Mouse (Mus musculus) forebrain, embryonic 13.5 days (tissue): ENCODE results near the gene Mylk. TPM values are rescaled to one million over a fixed set of nuclear protein-coding genes. Genes with fewer than 3 reads are reported as not detected.
A peak's percentile ranks its signal among the peaks of the same experiment; 100 is the strongest.

Experiments
- ATAC-seq: fragments of 200-750 bp; cut with Nextera tagmentation; 2 replicates; pipeline ENCODE4 v1.8.0; 2017
- H3K27ac ChIP-seq: fragments of 300-500 bp; sonication (generic); 2 replicates; pipeline ENCODE4 v1.5.1; 2015; ENCODE audit warnings: inconsistent platforms, mild to moderate bottlenecking, moderate library complexity
- H3K27me3 ChIP-seq: fragments of 300-500 bp; sonication (generic); 2 replicates; pipeline ENCODE4 v1.6.1; 2015; ENCODE audit warnings: mild to moderate bottlenecking, inconsistent platforms
- H3K36me3 ChIP-seq: fragments of 300-500 bp; sonication (generic); 2 replicates; pipeline ENCODE4 v1.6.1; 2015; ENCODE audit warnings: mild to moderate bottlenecking, inconsistent platforms; ENCODE audit not compliant: poor library complexity, severe bottlenecking
- H3K4me1 ChIP-seq: fragments of 300-500 bp; sonication (generic); 2 replicates; pipeline ENCODE4 v1.6.1; 2015; ENCODE audit warnings: inconsistent platforms
- H3K4me2 ChIP-seq: fragments of 300-500 bp; sonication (generic); 2 replicates; pipeline ENCODE4 v1.6.1; 2015; ENCODE audit warnings: inconsistent platforms, mild to moderate bottlenecking, moderate library complexity
- H3K4me3 ChIP-seq: fragments of 300-500 bp; sonication (generic); 2 replicates; pipeline ENCODE4 v1.5.1; 2015; ENCODE audit warnings: mild to moderate bottlenecking, inconsistent platforms
- H3K9ac ChIP-seq: fragments of 300-500 bp; sonication (generic); 2 replicates; pipeline ENCODE4 v1.6.1; 2015; ENCODE audit warnings: mild to moderate bottlenecking, inconsistent platforms
- H3K9me3 ChIP-seq: fragments of 300-500 bp; sonication (generic); replicated peaks from 2 replicates; pipeline ENCODE4 v1.6.1; 2016; ENCODE audit warnings: inconsistent platforms
- WGBS: fragments of 180-500 bp; shearing (Covaris S2); methylation state at CpG from one replicate; pipeline ENCODE4 v1.1.7; 2015; 5-methylcytosine and 5-hydroxymethylcytosine counted together
- polyA plus RNA-seq: library from polyadenylated mRNA; unstranded; fragments of >200 nt; fragmentation: Nextera tagmentation; extraction: Ambion mirVana; gene quantifications from 2 replicates; pipeline ENCODE4 v1.2.1, GENCODE M21; 2015

The Mylk gene
- polyA plus RNA-seq, 1 experiment from 2014 or later, result 3.7 TPM

DNA sequence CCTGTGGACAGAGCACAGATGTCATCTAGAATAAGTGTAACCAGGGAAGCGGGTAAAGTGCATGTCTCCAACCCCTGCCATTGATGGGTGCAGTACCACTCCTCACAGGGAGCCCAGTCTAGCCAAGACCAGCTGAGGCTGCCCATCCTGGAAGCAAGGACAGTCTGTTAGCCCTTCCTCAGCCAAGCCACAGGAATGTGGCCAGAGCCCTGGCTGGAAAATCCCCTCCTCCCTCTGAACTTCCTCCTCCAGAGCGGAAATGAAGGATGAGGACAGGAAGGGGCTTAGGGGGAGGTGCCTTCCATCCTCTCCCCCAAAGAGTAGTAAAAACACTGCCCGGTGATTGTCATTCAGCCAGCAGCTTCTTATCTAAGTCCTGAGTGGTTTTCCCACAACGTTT lies 192.6 kb downstream of the Mylk start:
- Histone ChIP-seq H3K4me1 (no peaks in the 10 kb centered on the region), H3K27ac (no peak overlapping the region), H3K36me3 (no peaks in the 10 kb centered on the region), H3K27me3 (no peaks in the 10 kb centered on the region), H3K9me3 (no peaks in the 10 kb centered on the region), H3K9ac (no peak overlapping the region), H3K4me3 (no peak overlapping the region), H3K4me2 (no peak overlapping the region)
- ATAC-seq, result no peak
- 58% methylated on average over 4 of the region's 4 CpGs for WGBS

DNA sequence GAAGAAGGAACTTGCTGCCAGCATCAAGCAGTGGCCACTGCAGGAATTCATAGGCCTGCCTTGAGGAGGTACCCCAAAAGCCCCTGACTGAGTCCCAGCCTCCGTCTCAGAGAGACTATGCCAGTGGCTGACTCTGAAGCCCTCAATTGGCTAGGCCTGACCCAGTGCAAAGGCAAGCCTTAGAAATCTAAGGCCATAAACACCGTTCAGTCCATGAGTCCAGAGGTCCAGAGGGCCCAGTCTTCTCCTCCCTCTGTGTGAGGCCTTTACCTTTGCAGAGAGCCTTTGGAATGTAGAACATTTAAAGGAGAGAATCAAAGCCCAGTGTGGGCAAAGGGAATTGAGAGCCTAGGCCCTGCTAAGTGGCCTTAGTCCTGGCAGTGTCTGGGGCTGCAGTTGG lies 193.2 kb downstream of the Mylk start:
- Histone ChIP-seq H3K9me3 (no peaks in the 10 kb centered on the region), H3K27me3 (no peaks in the 10 kb centered on the region), H3K9ac (no peak overlapping the region), H3K36me3 (no peaks in the 10 kb centered on the region), H3K4me3 (no peak overlapping the region), H3K27ac (no peak overlapping the region), H3K4me2 (no peak overlapping the region), H3K4me1 (no peaks in the 10 kb centered on the region)
- WGBS, result 73% methylated on average over 2 of the region's 2 CpGs
- no peak for ATAC-seq

DNA sequence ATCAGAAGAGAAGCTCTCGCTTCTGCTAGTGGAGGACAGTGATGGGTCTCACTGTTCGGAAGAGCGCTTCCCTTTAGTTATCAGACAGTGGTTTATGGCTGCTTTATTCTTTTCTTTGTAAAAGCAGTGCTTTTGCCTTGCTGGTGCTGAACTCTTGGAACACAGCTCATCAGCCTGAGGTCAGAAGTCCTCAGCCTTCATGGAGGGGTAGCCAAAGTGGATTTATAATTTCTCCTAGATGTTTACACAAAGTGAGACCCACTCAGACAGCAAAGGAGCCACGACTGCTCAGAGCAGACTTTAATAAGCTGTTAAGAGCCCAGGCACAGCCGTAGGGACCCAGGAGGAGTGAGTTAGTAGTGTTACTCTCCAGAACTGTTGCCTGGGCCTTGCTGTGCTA lies 194.9 kb downstream of the Mylk start:
- H3K27ac ChIP-seq, result no peak overlapping the region
- no peaks in the 10 kb centered on the region for H3K9me3 ChIP-seq
- H3K4me3 ChIP-seq, result no peak overlapping the region
- no peaks in the 10 kb centered on the region for H3K27me3 ChIP-seq
- ATAC-seq, result no peak
- H3K36me3 ChIP-seq, result no peaks in the 10 kb centered on the region
- 83% methylated on average over 5 of the region's 5 CpGs for WGBS
- no peak overlapping the region for H3K4me2 ChIP-seq
- H3K9ac ChIP-seq, result no peak overlapping the region
- no peaks in the 10 kb centered on the region for H3K4me1 ChIP-seq

DNA sequence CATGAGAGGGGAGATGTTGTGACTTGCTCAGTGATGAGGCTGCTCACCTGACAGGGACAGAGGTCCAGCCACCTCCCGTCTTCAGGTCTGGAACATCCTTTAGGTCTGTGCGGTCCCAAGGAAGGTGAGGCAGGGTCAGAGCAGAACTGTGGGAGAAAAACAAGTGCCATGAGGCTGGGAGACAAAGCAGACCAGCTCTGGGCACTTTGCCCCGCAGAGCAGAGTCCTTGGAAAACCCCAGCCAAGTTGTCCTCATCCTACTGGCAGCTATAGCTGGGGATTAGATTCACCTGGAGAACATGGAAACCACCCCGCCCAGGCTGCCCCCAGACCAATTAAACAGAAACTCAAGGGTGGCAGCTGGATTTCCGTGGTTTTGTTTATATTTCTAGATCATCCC lies 195.4 kb downstream of the Mylk start:
- no peaks in the 10 kb centered on the region for H3K9me3 ChIP-seq
- H3K4me1 ChIP-seq, result no peaks in the 10 kb centered on the region
- H3K27ac ChIP-seq, result no peak overlapping the region
- WGBS, result 83% methylated on average over 5 of the region's 5 CpGs
- no peak overlapping the region for H3K4me3 ChIP-seq
- H3K27me3 ChIP-seq, result no peaks in the 10 kb centered on the region
- H3K4me2 ChIP-seq, result no peak overlapping the region
- no peak for ATAC-seq
- no peaks in the 10 kb centered on the region for H3K36me3 ChIP-seq
- H3K9ac ChIP-seq, result no peak overlapping the region

DNA sequence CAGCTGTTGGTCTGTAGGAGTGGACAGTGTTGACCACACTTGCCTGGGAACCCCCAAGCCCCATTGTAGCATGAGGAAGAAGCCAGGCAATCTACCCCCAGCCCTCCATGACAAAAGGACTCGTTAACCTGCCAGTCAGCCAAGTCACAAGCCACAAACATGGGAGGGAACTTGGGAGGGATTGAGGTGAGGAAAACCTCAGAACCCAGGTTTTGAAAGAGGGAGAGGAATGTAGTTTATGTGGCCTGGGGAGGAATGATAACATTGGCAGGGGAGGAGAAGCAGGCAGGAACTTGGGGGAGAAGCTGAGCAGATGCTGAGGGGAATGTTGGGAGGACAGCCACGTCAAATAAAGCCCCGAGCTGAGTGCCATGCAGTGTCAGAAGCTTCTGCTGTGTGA lies 196.9 kb downstream of the Mylk start:
- no peaks in the 10 kb centered on the region for H3K4me1 ChIP-seq
- H3K36me3 ChIP-seq, result no peaks in the 10 kb centered on the region
- ATAC-seq, result no peak
- no peaks in the 10 kb centered on the region for H3K27me3 ChIP-seq
- H3K4me2 ChIP-seq, result no peak overlapping the region
- no peak overlapping the region for H3K4me3 ChIP-seq
- no peak overlapping the region for H3K9ac ChIP-seq
- H3K9me3 ChIP-seq, result no peaks in the 10 kb centered on the region
- H3K27ac ChIP-seq, result no peak overlapping the region
- whole genome bisulfite sequencing, result 52% methylated on average over 3 of the region's 3 CpGs

DNA sequence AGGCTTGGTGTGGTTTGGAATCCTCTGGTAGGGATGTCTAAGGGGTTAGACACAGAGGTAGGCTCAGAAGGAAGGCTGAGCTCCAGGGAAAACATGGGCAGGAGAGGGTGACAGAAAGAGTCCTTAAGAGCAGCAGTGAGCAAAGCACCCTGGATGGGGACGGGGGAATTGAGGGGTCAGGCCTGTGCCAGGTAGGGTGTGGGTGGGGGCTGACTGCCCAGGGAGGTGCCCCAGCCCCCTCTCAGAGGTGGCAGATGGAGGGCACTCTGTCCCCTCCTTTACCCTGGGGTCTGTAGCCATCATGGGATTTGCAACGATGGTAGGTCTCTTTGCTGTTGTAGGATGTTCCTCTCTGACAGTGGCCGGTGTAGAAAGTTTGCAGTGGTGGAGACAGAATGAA lies 201.3 kb downstream of the Mylk start:
- 96% methylated on average over 3 of the region's 3 CpGs for WGBS
- no peaks in the 10 kb centered on the region for H3K36me3 ChIP-seq
- no peak for ATAC-seq

DNA sequence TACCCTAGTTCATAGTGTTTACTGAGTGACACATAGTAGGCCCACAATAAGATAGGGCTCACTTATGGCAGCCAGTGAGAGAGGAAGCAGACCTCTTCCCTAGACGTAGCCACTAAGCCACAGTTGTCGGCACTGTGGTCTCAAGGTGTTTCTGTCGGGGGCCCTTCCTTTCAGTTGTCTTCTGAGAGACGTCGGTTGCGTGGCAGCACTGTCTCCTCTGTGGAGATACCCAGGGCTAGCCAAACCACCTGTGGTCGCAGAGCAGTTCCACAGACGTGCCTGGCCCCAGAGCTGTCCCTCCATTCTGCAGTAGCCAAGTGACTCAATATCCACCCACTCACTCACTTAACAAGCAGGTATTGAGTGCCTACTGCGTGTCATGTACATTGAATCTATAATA lies 205.9 kb downstream of the Mylk start:
- Histone ChIP-seq H3K27ac (no peak overlapping the region), H3K9ac (no peak overlapping the region), H3K9me3 (peaks cover 4% of the 10 kb centered on the region; the same call in 1 of the 2 replicates), H3K4me1 (no peaks in the 10 kb centered on the region), H3K27me3 (no peaks in the 10 kb centered on the region), H3K4me2 (no peak overlapping the region), H3K4me3 (no peak overlapping the region), H3K36me3 (no peaks in the 10 kb centered on the region)
- ATAC-seq, result no peak
- WGBS, result 91% methylated on average over 9 of the region's 9 CpGs

More for the DNA sequence above, 201.3 kb downstream of the Mylk start:
- Histone ChIP-seq H3K4me2 (no peak overlapping the region), H3K27ac (no peak overlapping the region), H3K4me1 (no peaks in the 10 kb centered on the region), H3K27me3 (no peaks in the 10 kb centered on the region), H3K9me3 (no peaks in the 10 kb centered on the region), H3K4me3 (no peak overlapping the region), H3K9ac (no peak overlapping the region)

DNA sequence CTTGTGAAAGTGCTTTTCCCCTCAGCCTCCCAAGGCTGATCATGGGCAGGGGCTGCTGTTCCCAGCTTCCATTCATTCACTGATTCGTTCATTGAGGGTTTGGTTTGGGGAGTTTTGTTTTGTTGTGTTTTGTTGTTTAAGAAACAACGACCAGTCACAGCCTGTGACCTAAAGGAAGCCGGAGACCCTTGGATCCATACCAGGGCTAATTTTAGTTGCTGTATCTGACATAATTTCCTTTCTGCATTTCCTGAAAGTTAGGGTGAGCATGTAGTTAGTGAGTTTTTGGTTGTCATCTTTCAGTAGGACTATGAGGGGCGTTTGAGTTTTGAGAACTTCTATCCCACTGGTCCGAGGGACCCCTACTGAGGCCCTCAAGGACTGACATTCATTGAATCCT lies 207.2 kb downstream of the Mylk start:
- H3K4me3 ChIP-seq, result no peak overlapping the region
- H3K9ac ChIP-seq, result no peak overlapping the region
- H3K9me3 ChIP-seq, result peaks cover 4% of the 10 kb centered on the region; the same call in 1 of the 2 replicates
- H3K27ac ChIP-seq, result no peak overlapping the region
- ATAC-seq, result no peak
- WGBS, result 76% methylated on average over 5 of the region's 5 CpGs
- H3K27me3 ChIP-seq, result no peaks in the 10 kb centered on the region
- H3K4me2 ChIP-seq, result no peak overlapping the region
- no peaks in the 10 kb centered on the region for H3K36me3 ChIP-seq
- no peaks in the 10 kb centered on the region for H3K4me1 ChIP-seq

DNA sequence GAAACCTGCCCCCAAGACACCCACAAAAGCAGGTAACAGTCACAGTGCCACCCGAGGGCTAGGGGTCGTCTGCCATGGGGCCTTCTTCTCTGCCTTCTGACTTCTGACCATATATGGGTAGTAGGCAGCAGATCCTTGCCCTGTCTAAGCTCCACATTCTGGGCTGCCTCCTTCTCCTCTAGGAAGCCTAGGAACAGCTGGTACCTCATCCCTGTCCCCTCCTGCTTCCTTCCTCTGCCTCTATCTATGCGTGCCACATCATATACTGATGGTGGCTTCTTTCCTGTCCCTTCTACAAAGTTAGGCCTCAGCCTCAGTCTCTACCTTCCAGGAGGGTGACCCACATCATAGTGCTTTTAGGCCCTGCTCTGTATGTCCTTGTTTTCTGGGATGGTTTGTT lies 207.8 kb downstream of the Mylk start:
- H3K4me2 ChIP-seq, result no peak overlapping the region
- WGBS, result 83% methylated on average over 3 of the region's 3 CpGs
- H3K9me3 ChIP-seq, result peaks cover 4% of the 10 kb centered on the region; the same call in 1 of the 2 replicates
- peaks cover under 1% of the 10 kb centered on the region; the same call in 1 of the 2 replicates for H3K4me1 ChIP-seq
- H3K27me3 ChIP-seq, result no peaks in the 10 kb centered on the region
- H3K27ac ChIP-seq, result no peak overlapping the region
- ATAC-seq, result no peak
- H3K36me3 ChIP-seq, result no peaks in the 10 kb centered on the region
- H3K4me3 ChIP-seq, result no peak overlapping the region
- H3K9ac ChIP-seq, result no peak overlapping the region

DNA sequence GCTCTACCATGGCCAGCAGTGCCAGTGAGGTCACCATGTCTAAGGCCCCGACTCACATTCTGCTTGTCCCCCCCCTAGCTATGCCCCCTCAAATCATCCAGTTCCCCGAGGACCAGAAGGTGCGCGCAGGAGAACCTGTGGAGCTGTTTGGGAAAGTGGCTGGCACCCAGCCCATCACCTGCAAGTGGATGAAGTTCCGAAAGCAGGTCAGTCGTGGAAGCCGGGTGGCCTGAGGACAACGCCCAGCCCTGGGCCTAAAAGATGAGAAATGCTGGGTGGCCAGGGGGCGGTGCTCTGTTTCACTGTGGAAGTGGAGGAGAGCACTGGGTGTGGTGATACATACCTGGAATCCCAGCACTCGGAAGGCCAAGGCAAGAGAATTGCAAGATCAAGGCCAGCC lies 208.5 kb downstream of the Mylk start:
- H3K4me2 ChIP-seq, result no peak overlapping the region
- H3K27ac ChIP-seq, result no peak overlapping the region
- H3K9ac ChIP-seq, result no peak overlapping the region
- 96% methylated on average over 10 of the region's 10 CpGs for WGBS
- peaks cover 4% of the 10 kb centered on the region; the same call in 1 of the 2 replicates for H3K9me3 ChIP-seq
- peaks cover 8% of the 10 kb centered on the region for H3K4me1 ChIP-seq
- ATAC-seq, result no peak
- no peak overlapping the region for H3K4me3 ChIP-seq
- no peaks in the 10 kb centered on the region for H3K36me3 ChIP-seq
- H3K27me3 ChIP-seq, result no peaks in the 10 kb centered on the region

DNA sequence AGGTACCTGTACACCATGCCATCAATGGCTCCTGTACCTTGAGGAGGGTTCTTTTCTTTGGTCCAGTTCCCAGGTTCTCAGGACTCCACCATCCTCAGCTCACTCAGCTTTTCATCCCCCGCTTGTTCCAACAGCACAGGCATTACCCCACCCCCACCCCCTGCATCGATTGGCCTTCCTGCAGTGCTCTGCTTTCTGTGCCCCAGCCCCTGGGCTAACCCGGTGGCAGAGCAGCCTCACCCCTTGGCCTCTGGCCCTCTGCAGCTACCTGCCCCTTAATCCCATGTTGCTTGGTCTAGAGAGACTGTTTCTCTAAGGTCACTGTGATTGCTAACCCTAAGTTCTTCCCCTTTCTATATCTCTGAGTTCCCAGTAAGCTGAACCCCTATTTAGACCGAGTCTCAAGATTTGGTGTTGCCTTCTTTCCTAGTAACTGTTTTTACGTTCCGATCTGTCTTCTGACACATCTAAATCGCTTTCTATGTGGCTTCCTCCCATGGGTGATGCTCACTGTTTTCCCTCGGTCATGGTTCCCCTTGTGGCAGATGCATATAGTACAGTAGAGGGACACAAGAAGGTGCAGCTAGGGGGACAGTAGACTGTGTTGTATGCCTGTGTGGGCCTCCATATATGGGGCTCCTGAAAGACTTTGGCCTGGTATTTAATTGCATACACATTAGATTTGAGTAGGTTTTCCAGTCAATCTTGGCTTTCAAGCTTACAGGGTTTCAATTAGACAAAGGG lies 212.6 kb downstream of the Mylk start:
- ATAC-seq, result no peak
- no peak overlapping the region for H3K9ac ChIP-seq
- no peak overlapping the region for H3K4me2 ChIP-seq
- peaks cover 20% of the 10 kb centered on the region for H3K4me1 ChIP-seq
- no peaks in the 10 kb centered on the region for H3K27me3 ChIP-seq
- no peak overlapping the region for H3K27ac ChIP-seq
- no peak overlapping the region for H3K4me3 ChIP-seq
- H3K9me3 ChIP-seq, result peaks cover 4% of the 10 kb centered on the region; the same call in 1 of the 2 replicates
- no peaks in the 10 kb centered on the region for H3K36me3 ChIP-seq
- 79% methylated on average over 8 of the region's 8 CpGs for WGBS

DNA sequence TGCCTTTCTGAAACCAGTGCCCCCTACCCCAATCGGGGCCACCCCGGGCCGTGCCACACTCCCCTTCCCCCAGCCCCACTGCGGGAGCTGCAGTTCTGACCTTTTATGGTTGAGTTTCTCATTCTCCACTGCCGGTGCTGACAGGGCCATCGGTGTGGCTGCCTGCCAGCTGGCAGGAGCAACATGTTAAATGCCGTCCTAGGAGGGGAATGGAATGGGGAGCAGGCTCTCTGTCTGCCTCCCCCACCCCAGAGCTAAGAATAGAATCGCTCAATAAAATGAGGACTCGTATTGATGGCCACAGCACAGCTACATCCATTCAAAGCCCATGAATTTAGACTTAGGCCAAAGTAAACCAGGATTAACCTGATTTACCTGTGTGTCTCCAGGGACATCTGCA lies 213.7 kb downstream of the Mylk start:
- no peaks in the 10 kb centered on the region for H3K36me3 ChIP-seq
- peaks cover 20% of the 10 kb centered on the region for H3K4me1 ChIP-seq
- 27% methylated on average over 9 of the region's 9 CpGs for WGBS
- no peaks in the 10 kb centered on the region for H3K27me3 ChIP-seq
- 0 out of 2 replicates have a peak, but pooled peaks have one; percentile 45 for ATAC-seq
- H3K4me3 ChIP-seq, result no peak overlapping the region
- no peak overlapping the region for H3K9ac ChIP-seq
- H3K4me2 ChIP-seq, result no peak overlapping the region
- no peak overlapping the region for H3K27ac ChIP-seq
- peaks cover 4% of the 10 kb centered on the region; the same call in 1 of the 2 replicates for H3K9me3 ChIP-seq

DNA sequence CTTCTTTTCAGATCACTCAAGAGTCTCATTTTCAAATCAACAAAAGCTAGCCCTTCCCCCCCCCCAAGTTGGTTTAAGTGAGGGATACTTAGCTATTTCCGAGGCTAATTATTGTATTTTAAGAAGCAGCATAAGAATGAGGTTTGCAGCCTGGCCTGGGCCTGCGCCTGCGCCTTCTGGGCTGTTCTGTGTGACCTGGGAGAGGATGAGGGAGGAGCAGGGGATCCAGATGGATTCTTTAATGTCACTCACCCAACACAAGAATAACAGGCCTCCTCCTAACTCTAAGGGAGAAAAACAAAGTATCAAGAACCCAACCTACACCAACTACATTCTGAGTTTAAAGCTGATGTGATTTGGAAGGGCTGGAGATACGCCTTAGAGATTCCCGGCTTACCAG lies 214.3 kb downstream of the Mylk start:
- H3K4me3 ChIP-seq, result no peak overlapping the region

More for the DNA sequence above, 214.3 kb downstream of the Mylk start:
- H3K9me3 ChIP-seq, result peaks cover 4% of the 10 kb centered on the region; the same call in 1 of the 2 replicates
- 67% methylated on average over 5 of the region's 5 CpGs for WGBS
- no peak for ATAC-seq
- H3K36me3 ChIP-seq, result no peaks in the 10 kb centered on the region
- peaks cover 20% of the 10 kb centered on the region for H3K4me1 ChIP-seq
- H3K27me3 ChIP-seq, result no peaks in the 10 kb centered on the region
- H3K9ac ChIP-seq, result no peak overlapping the region
- H3K27ac ChIP-seq, result no peak overlapping the region
- no peak overlapping the region for H3K4me2 ChIP-seq
